Mouse (Mus musculus) small intestine, adult 2 months (tissue): ENCODE data around the gene Taf10.

Source experiments
- CTCF ChIP-seq: fragments of 200-500 bp; IDR thresholded peaks from 2 replicates; pipeline ENCODE4 v1.5.1; 2012; ENCODE audit warnings: low read depth, mild to moderate bottlenecking, control low read depth, inconsistent platforms, low read length, moderate library complexity, mixed read lengths; ENCODE audit not compliant: insufficient replicate concordance, insufficient read length; ENCODE audit errors: extremely low read depth
- POLR2A ChIP-seq: fragments of 200-500 bp; IDR thresholded peaks from 2 replicates; pipeline ENCODE4 v1.6.1; 2012; ENCODE audit warnings: low read depth, mild to moderate bottlenecking, control low read depth, inconsistent platforms, low read length, moderate library complexity

DNA sequence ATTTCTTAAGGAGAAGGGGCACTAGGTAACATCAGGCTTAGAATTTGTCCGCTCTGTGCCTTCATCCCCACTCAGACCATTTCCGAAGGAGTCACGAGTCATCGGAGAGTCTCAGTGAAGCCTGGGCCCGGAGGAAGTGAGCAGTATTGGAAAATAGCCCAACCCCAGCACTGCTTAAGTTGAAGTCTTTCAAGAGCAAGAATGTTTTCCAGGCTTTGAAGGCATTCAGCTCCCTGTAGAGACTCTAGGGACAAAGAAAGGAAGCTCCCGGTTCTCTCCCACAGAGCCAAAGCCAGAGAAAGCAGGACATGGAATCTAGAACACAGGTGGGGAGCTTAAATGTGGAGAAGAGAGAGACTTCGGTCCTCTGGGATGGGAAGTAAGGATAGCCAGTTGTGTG is 49.5 kb upstream of the Taf10 start:
- TF ChIP-seq POLR2A (no peak), CTCF (no peak)
